Mouse (Mus musculus): ENCODE results near the gene Myl6b.

DNA sequence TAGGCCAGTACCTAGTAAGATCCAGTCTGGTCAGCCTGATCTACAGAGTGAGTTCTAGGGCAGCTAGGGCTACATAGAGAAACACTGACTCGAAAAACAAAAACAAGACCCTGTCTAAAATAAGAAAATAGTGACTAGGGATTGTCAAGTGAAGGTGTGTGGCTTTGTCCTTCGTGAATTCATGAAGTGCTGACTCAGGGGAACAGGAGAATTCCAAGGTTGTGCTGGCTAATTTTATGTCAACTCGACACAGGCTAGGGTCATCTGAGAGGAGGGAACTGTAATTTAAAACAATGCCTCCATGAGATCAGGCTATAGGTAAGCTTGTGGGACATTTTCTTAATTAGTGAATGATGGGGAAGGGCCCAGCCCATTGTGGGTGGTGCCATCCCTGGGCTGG lies 44.0 kb downstream of the Myl6b start:
- TF ChIP-seq POLR2A (IDR thresholded peaks at IDR 0.05; ENCODE audit: control insufficient read depth, low read depth, low read length): no peak
- no peak for TF ChIP-seq CTCF (IDR thresholded peaks at IDR 0.05; ENCODE audit: control insufficient read depth, insufficient read depth, insufficient replicate concordance, low read depth, low read length)
